Mouse (Mus musculus) hindbrain, postnatal 0 days (tissue): ENCODE data around the gene Pxmp4. TPM values are rescaled to one million over a fixed set of nuclear protein-coding genes. Genes with fewer than 3 reads are reported as not detected.

Experiments
- ATAC-seq: fragments of 200-750 bp; cut with Nextera tagmentation; 2 replicates; pipeline ENCODE4 v1.8.0; 2017; ENCODE audit warnings: mild to moderate bottlenecking, moderate TSS enrichment, moderate library complexity
- DNase-seq: peaks from one replicate; pipeline ENCODE4 v3.0.0-alpha.2; 2015; ENCODE audit warnings: low spot score
- H3K27ac ChIP-seq: fragments of 300-500 bp; sonication (generic); 2 replicates; pipeline ENCODE4 v1.5.1; 2014; ENCODE audit warnings: mild to moderate bottlenecking
- H3K27me3 ChIP-seq: fragments of 300-500 bp; sonication (generic); 2 replicates; pipeline ENCODE4 v1.6.1; 2014; ENCODE audit warnings: low read length, mixed read lengths; ENCODE audit not compliant: insufficient read depth
- H3K36me3 ChIP-seq: fragments of 300-500 bp; sonication (generic); 2 replicates; pipeline ENCODE4 v1.6.1; 2014; ENCODE audit warnings: low read length, mixed read lengths; ENCODE audit not compliant: insufficient read depth
- H3K4me1 ChIP-seq: fragments of 300-500 bp; sonication (generic); 2 replicates; pipeline ENCODE4 v1.6.1; 2014; ENCODE audit warnings: antibody characterized with exemption, low read length, mixed read lengths; ENCODE audit not compliant: insufficient read depth
- H3K4me2 ChIP-seq: fragments of 300-500 bp; sonication (generic); 2 replicates; pipeline ENCODE4 v1.6.1; 2014; ENCODE audit warnings: low read depth, mild to moderate bottlenecking, low read length, moderate library complexity, mixed read lengths
- H3K4me3 ChIP-seq: fragments of 300-500 bp; sonication (generic); 2 replicates; pipeline ENCODE4 v1.5.1; 2014; ENCODE audit warnings: low read length
- H3K9ac ChIP-seq: fragments of 300-500 bp; sonication (generic); replicated peaks from 2 replicates; pipeline ENCODE4 v1.6.1; 2014; ENCODE audit warnings: mild to moderate bottlenecking, low read length, moderate library complexity, mixed read lengths
- H3K9me3 ChIP-seq: fragments of 300-500 bp; sonication (generic); 2 replicates; pipeline ENCODE4 v1.6.1; 2016; ENCODE audit warnings: low read length, mixed read lengths
- CTCF ChIP-seq: IDR thresholded peaks from 2 replicates; pipeline ENCODE4 v1.5.1; 2016; ENCODE audit warnings: antibody characterized with exemption, control low read depth, low read depth
- WGBS: fragments of 180-500 bp; shearing (Covaris S2); extraction: QIAGEN DNeasy Blood & Tissue Kit; methylation state at CpG from one replicate; pipeline ENCODE4 v1.1.7; 2014; 5-methylcytosine and 5-hydroxymethylcytosine counted together
- polyA plus RNA-seq: library from polyadenylated mRNA; unstranded; fragments of >200 nt; fragmentation: Nextera tagmentation; extraction: Ambion mirVana; gene quantifications from 2 replicates; pipeline ENCODE4 v1.2.1, GENCODE M21; 2015
- total RNA-seq: library from RNA; depleted of rRNA; stranded (reverse); fragments of >200 nt; gene quantifications from 2 replicates; pipeline ENCODE4 v1.2.3, GENCODE M21; 2014

Gene Pxmp4
- total and polyA plus RNA-seq, 2 experiments from 2014 or later = 21.9 to 24.8 TPM

DNA sequence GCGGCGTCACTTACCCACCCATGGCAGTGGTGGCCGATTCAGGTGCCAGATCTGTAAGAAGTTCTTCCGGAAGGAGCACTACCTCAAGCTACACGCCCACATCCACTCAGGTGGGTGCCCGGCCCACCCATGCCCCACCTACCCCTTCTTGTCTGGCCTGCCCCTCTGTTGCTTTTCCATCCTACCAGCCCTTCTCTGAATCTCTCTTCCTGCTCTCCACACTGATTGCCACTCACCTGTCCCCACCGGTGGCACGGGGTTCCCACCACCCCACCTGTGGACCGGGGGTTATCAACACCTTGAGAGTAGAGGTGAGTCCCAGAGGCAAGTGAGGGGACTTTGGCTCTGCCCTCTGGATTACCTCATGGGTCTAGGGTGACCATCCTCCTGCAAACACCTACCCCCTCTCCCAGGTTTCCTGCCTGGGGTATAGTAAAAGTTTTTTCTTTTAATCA, 38.5 kb upstream of the Pxmp4 start:
- no peaks in the 10 kb centered on the region for H3K27me3 ChIP-seq
- no peaks in the 10 kb centered on the region for H3K9me3 ChIP-seq
- H3K4me2 ChIP-seq = no peak overlapping the region
- no peak for TF ChIP-seq CTCF
- no peak for ATAC-seq
- no peak for DNase-seq
- no peak overlapping the region for H3K4me3 ChIP-seq
- no peak overlapping the region for H3K9ac ChIP-seq
- no peaks in the 10 kb centered on the region for H3K4me1 ChIP-seq
- WGBS = 94% methylated on average over 9 of the region's 9 CpGs
- no peak overlapping the region for H3K27ac ChIP-seq
- H3K36me3 ChIP-seq = peaks cover 57% of the 10 kb centered on the region

DNA sequence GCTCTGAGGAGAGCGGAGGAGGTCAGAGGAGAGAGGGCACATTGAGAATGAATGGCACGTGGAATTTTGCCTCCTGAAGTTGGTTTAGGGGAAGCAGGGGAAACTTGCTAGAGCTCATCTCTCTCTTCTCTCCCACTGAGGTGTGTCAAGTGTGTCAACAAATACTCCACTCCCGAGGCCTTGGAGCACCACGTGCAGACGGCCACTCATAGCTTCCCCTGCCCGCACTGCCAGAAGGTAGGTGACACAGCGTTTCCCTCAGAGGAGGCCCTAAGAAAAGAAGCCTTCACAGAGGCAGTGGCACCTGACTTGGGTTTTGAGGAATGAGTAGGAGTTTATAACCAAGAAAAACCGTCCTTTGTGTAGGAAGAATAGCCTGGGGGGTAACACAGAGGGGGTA, 37.7 kb upstream of the Pxmp4 start:
- no peaks in the 10 kb centered on the region for H3K27me3 ChIP-seq
- H3K36me3 ChIP-seq = peaks cover 60% of the 10 kb centered on the region
- H3K4me3 ChIP-seq = no peak overlapping the region
- no peak overlapping the region for H3K4me2 ChIP-seq
- DNase-seq (no peak), ATAC-seq (no peak)
- no peak overlapping the region for H3K27ac ChIP-seq
- H3K9ac ChIP-seq = no peak overlapping the region
- TF ChIP-seq CTCF = no peak
- H3K4me1 ChIP-seq = no peaks in the 10 kb centered on the region
- 80% methylated on average over 8 of the region's 8 CpGs for WGBS
- no peaks in the 10 kb centered on the region for H3K9me3 ChIP-seq

- Histone ChIP-seq H3K4me2 (no peak overlapping the region), H3K9me3 (no peaks in the 10 kb centered on the region), H3K27ac (no peak overlapping the region), H3K27me3 (no peaks in the 10 kb centered on the region), H3K9ac (no peak overlapping the region), H3K4me1 (no peaks in the 10 kb centered on the region), H3K36me3 (peaks cover 42% of the 10 kb centered on the region), H3K4me3 (no peak overlapping the region)
- no peak for ATAC-seq
- WGBS = 90% methylated on average over 4 of the region's 4 CpGs
- TF ChIP-seq CTCF = no peak
- DNase-seq = no peak
Observed at GRCm38 (mm10) chr2:154639115-154639514, 35.6 kb upstream of the Pxmp4 start.

GRCm38 (mm10) chr2:154638521-154638920, 35.0 kb upstream of the Pxmp4 start:
- WGBS = 96% methylated on average over 3 of the region's 3 CpGs
- Histone ChIP-seq H3K9ac (no peak overlapping the region), H3K27me3 (no peaks in the 10 kb centered on the region), H3K27ac (no peak overlapping the region), H3K4me1 (no peaks in the 10 kb centered on the region), H3K4me3 (no peak overlapping the region), H3K36me3 (peaks cover 37% of the 10 kb centered on the region), H3K4me2 (no peak overlapping the region), H3K9me3 (no peaks in the 10 kb centered on the region)
- ATAC-seq = no peak
- DNase-seq = no peak
- no peak; the same call in 1 of the 2 replicates for TF ChIP-seq CTCF

DNA sequence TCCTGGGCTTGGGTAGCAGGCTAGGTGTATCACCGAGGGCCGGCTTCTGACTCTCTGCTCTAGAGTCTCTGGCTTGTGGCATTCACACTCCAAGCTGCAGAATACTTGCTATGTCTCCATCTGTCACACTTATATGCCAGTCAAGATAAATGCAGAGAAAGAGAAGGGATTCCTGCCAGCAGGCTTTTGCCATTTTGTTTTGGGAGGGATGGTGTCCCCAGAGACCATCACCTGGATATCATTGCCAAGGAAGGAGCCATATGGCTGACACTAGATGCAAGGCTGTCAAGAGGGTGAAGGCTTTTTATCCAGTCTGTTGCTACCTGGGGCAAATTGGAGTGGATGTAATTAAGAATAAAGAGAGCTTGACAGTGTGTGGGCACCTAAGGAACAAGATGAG, 32.3 kb upstream of the Pxmp4 start:
- WGBS = 95% methylated on average over 2 of the region's 2 CpGs
- no peak overlapping the region for H3K27ac ChIP-seq
- H3K36me3 ChIP-seq = peaks cover 33% of the 10 kb centered on the region

GRCm38 (mm10) chr2:154633876-154634644, 30.6 kb upstream of the Pxmp4 start:
- Histone ChIP-seq H3K9ac (no peak overlapping the region), H3K36me3 (peaks cover 34% of the 10 kb centered on the region), H3K27me3 (no peaks in the 10 kb centered on the region), H3K4me2 (no peak overlapping the region), H3K4me1 (no peaks in the 10 kb centered on the region), H3K4me3 (no peak overlapping the region), H3K27ac (no peak overlapping the region), H3K9me3 (no peaks in the 10 kb centered on the region)
- DNase-seq = no peak
- TF ChIP-seq CTCF = no peak
- WGBS = 97% methylated on average over 9 of the region's 9 CpGs
- no peak for ATAC-seq

More for the DNA sequence above, 32.3 kb upstream of the Pxmp4 start:
- TF ChIP-seq CTCF = no peak
- Histone ChIP-seq H3K4me1 (no peaks in the 10 kb centered on the region), H3K9ac (no peak overlapping the region), H3K4me3 (no peak overlapping the region), H3K27me3 (no peaks in the 10 kb centered on the region), H3K4me2 (no peak overlapping the region), H3K9me3 (no peaks in the 10 kb centered on the region)
- DNase-seq (no peak), ATAC-seq (no peak)

DNA sequence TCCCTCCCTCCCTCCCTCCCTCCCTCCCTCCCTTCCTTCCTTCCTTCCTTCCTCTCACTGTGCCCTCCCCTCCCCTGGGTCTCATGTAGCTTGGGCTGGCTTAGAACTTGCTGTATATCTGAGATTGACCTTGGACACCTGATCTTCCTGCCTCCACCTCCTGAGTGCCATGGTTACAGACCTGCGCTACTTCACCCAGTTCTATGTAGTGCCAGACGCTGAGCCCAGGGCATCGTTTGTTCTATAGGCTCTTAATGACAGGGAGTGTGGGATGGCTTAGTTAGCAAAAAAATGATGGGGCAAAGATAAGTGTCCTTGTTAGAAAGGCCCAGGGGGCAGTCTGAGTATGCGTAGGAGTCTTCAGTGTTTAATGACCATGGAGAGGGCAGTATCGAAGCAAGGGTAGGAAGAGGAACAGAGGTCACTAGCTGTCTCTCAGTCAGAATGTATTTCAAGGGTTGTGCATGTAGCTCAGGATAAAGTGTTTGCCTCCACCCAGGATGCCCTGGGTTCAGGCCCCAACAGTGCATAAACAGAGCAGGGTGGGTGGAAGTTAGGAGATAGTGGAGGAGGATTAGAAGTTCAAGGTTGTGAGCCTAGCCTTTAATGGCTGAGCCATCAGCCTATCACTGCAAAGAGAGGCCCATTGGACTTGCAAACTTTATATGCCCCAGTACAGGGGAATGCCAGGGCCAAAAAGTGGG, 29.7 kb upstream of the Pxmp4 start:
- Histone ChIP-seq H3K4me1 (no peaks in the 10 kb centered on the region), H3K27me3 (no peaks in the 10 kb centered on the region), H3K4me3 (no peak overlapping the region), H3K27ac (no peak overlapping the region), H3K36me3 (peaks cover 32% of the 10 kb centered on the region), H3K4me2 (no peak overlapping the region), H3K9ac (no peak overlapping the region), H3K9me3 (no peaks in the 10 kb centered on the region)
- 81% methylated on average over 5 of the region's 5 CpGs for WGBS
- ATAC-seq = no peak
- DNase-seq = no peak
- no peak for TF ChIP-seq CTCF
